Mouse (Mus musculus) heart, adult 2 months (tissue): ENCODE results near the gene Cldn7.

Experiments used
- CTCF ChIP-seq: fragments of 200-600 bp; IDR thresholded peaks from 2 replicates; pipeline ENCODE4 v1.8.1; 2022; ENCODE audit warnings: antibody characterized with exemption, mild to moderate bottlenecking, moderate library complexity
- EP300 ChIP-seq: fragments of 200-500 bp; IDR thresholded peaks from 2 replicates; pipeline ENCODE4 v1.6.1; 2011; ENCODE audit warnings: low read depth, low read length, control low read depth; ENCODE audit not compliant: insufficient read depth
- POLR2A ChIP-seq: fragments of 200-500 bp; IDR thresholded peaks from 2 replicates; pipeline ENCODE4 v1.6.1; 2011; ENCODE audit warnings: mild to moderate bottlenecking, low read depth, low read length, control low read depth; ENCODE audit not compliant: insufficient read depth

GRCm38 (mm10) chr11:69917379-69917948 lies 47.1 kb upstream of the Cldn7 start:
- no peak for TF ChIP-seq POLR2A
- no peak for TF ChIP-seq EP300
- TF ChIP-seq CTCF: no peak
